Mouse (Mus musculus): ENCODE results near the gene Stk40.

- TF ChIP-seq POLR2A (IDR thresholded peaks at IDR 0.05; ENCODE audit: low read depth, low read length) (0 out of 2 replicates have a peak, but pooled peaks have one; percentile 30), CTCF (IDR thresholded peaks at IDR 0.05; ENCODE audit: borderline replicate concordance, insufficient read depth, low read length) (no peak)
Measured at GRCm38 (mm10) chr4:126102061-126102841, 1.5 kb upstream of the Stk40 start.
